Mouse (Mus musculus): Measurements from ENCODE around the gene Dennd4c. TPM values are rescaled to one million over a fixed set of nuclear protein-coding genes. Genes with fewer than 3 reads are reported as not detected.

The Dennd4c gene
- polyA plus RNA-seq, 1 experiment: 0.73 TPM

DNA sequence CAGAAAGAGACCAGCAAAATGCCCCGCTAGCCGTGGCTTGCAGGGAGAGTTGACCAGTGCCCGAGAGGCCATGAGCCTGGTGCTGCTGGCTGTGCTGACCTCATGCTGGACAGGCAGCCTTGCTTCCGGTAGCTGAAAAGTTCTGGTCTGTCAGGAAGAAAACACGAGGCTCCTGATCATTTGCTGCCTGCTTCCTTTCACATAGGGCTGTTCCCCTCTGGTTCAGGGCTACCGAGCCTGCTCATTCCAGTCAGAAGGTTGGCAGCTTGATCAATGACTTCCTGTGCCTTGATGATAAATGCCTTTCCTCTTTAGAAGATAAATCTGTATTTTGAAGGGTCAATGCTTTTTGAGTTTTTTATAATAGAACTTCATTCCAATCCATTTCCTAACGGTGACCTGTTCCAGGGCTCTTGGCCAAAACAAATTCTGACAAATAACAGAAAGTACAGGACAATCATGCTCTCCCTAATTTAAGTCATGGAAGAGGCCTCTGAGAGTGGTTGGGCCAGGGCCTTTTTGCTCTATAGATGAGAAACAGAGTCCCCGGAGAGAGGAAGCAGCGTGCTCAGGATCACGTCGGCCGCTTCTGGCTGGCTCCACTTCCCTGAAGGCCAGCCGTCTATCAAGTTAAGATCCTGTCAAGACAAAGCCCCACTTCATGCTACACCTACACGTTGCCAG is 150.6 kb downstream of the Dennd4c start:
- Histone ChIP-seq H3K4me1 (peaks cover 21% of the 10 kb centered on the region), H3K9me3 (no peaks in the 10 kb centered on the region), H3K4me3 (replicated peaks) (no peak overlapping the region), H3K36me3 (replicated peaks; ENCODE audit: low read length) (peaks cover 12% of the 10 kb centered on the region), H3K27me3 (replicated peaks) (peaks cover 2% of the 10 kb centered on the region)
- TF ChIP-seq FLI1 (IDR thresholded peaks at IDR 0.05; ENCODE audit: low read length) (no peak), GATA1 (IDR thresholded peaks at IDR 0.05; ENCODE audit: borderline replicate concordance, low read length) (no peak)

Other genes starting within 250 kb of the Dennd4c start
- gene Saxo1, start 190.2 kb upstream of the Dennd4c start, polyA plus RNA-seq (2012; ENCODE audit: insufficient read depth, low replicate concordance): not detected in 2 replicates
- gene Rraga, start 172.9 kb upstream of the Dennd4c start, polyA plus RNA-seq (2012; ENCODE audit: insufficient read depth, low replicate concordance): 76.9 and 113 TPM in 2 replicates
- gene Haus6, start 136.5 kb upstream of the Dennd4c start, polyA plus RNA-seq (2012; ENCODE audit: insufficient read depth, low replicate concordance): 1.0 and 5.8 TPM in 2 replicates
- 6.3 and 32.6 TPM in 2 replicates for gene Plin2, start 78.5 kb upstream of the Dennd4c start, polyA plus RNA-seq (2012; ENCODE audit: insufficient read depth, low replicate concordance)
- 106 and 682 TPM in 2 replicates for gene Rps6, start 108.9 kb downstream of the Dennd4c start, polyA plus RNA-seq (2012; ENCODE audit: insufficient read depth, low replicate concordance)
- 1.5 and 1.9 TPM in 2 replicates for gene Acer2, start 125.8 kb downstream of the Dennd4c start, polyA plus RNA-seq (2012; ENCODE audit: insufficient read depth, low replicate concordance)

Data from megakaryocyte, embryonic 14.5 days (primary cell).